Mouse (Mus musculus) stomach, postnatal 0 days (tissue): ENCODE results near the gene Trpc3.

Source experiments
- CTCF ChIP-seq: IDR thresholded peaks from 2 replicates; pipeline ENCODE4 v1.5.1; 2016; ENCODE audit warnings: antibody characterized with exemption, low read depth, mild to moderate bottlenecking, moderate library complexity
- EP300 ChIP-seq: optimal IDR thresholded peaks from 2 replicates; pipeline ENCODE3; 2016; ENCODE audit warnings: antibody characterized with exemption

DNA sequence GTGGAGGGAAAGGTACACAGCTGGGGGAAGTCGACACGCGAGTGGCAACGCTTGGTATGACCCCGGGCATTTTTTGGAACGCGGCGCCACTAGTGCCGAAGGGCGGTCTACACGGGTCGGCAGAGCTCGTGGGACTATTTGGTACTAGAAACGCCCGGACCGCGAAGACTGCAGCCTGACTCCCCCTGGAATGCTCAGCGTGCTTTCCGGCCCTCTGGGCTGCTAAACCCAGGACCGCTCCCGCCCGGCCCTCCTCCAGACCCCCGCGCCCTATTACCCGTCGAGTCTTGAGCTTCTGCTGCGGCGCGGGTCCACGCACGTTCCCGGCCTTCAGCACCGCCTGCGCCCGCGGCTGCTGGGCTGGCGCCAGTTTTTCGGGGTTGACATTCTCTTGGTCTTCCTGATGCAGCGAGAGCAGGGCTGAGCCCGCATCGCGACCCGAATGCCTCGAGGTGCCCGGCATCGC lies 118.6 kb downstream of the Trpc3 start:
- no peak for TF ChIP-seq CTCF
- no peak for TF ChIP-seq EP300
